Mouse (Mus musculus): ENCODE results near the gene Itm2b. TPM values are rescaled to one million over a fixed set of nuclear protein-coding genes. Genes with fewer than 3 reads are reported as not detected.

The Itm2b gene
- total and polyA plus RNA-seq, 3 experiments = 190 to 305 (median 254) TPM

- in situ Hi-C loops (cut with MboI; ENCODE audit: low pct_ligation_motif_present, low pct_unique_long_range_greater_than_20kb, low sequenced_read_pairs) (no loop called here), dilution Hi-C loops (cut with MboI; ENCODE audit: extremely low pct_ligation_motif_present, extremely low pct_unique_long_range_greater_than_20kb, low sequenced_read_pairs) (no loop called here)
- no peaks in the 10 kb centered on the region for H3K9me3 ChIP-seq (replicated peaks; ENCODE audit: low read length)
- H3K79me2 ChIP-seq (replicated peaks; ENCODE audit: control insufficient read depth, extremely low read depth, insufficient read depth, poor library complexity, severe bottlenecking) = no peaks in the 10 kb centered on the region
- no peak overlapping the region for H3K9ac ChIP-seq (ENCODE audit: insufficient read depth, low read depth)
- no peak for DNase-seq (ENCODE audit: extremely low read depth)
- no peak overlapping the region for H3K4me3 ChIP-seq (replicated peaks in 1 of 3; ENCODE audit: low read depth in 2 of 3, low read length in 2 of 3, poor library complexity in 1 of 3)
- H3K27ac ChIP-seq (ENCODE audit: insufficient read depth, low read depth) = no peak overlapping the region
- H3K36me3 ChIP-seq (replicated peaks in 1 of 2; ENCODE audit: control insufficient read depth in 1 of 2, insufficient read depth in 1 of 2, low read length in 1 of 2) = no peaks in the 10 kb centered on the region
- H3K27me3 ChIP-seq (replicated peaks) = no peaks in the 10 kb centered on the region
- no peak overlapping the region for H3K4me2 ChIP-seq (ENCODE audit: insufficient read depth, low read depth, poor library complexity, severe bottlenecking)
- no peak for TF ChIP-seq MAFK (IDR thresholded peaks at IDR 0.05; ENCODE audit: insufficient replicate concordance, low read length)
- no peak for TF ChIP-seq ZNF384 (IDR thresholded peaks at IDR 0.05; ENCODE audit: low read depth, low read length)
- TF ChIP-seq PAX5 (IDR thresholded peaks at IDR 0.05; ENCODE audit: low read length) = no peak
- no peak for TF ChIP-seq JUN (IDR thresholded peaks at IDR 0.05; ENCODE audit: insufficient read depth, low read depth, low read length)
- TF ChIP-seq MAX (IDR thresholded peaks at IDR 0.05; ENCODE audit: low read length) = no peak
- TF ChIP-seq NRF1 (IDR thresholded peaks at IDR 0.05; ENCODE audit: low read depth, low read length) = no peak
- no peak for TF ChIP-seq MYC (IDR thresholded peaks at IDR 0.05; ENCODE audit: low read depth, low read length)
- no peak for TF ChIP-seq TBP (conservative IDR thresholded peaks at IDR 0.05; ENCODE audit: low read depth, low read length)
- TF ChIP-seq RCOR1 (conservative IDR thresholded peaks at IDR 0.05; ENCODE audit: low read depth, low read length) = no peak
- TF ChIP-seq POLR2A (IDR thresholded peaks at IDR 0.05; ENCODE audit: low read depth, low read length) = no peak
- no peak for TF ChIP-seq ZC3H11A (IDR thresholded peaks at IDR 0.05; ENCODE audit: low read depth, low read length)
- no peak for TF ChIP-seq ELF1 (IDR thresholded peaks at IDR 0.05; ENCODE audit: low read depth, low read length)
- TF ChIP-seq USF1 (IDR thresholded peaks at IDR 0.05; ENCODE audit: low read depth, low read length) = no peak
- H3K4me1 ChIP-seq (ENCODE audit: control insufficient read depth in 1 of 2, insufficient read depth in 2 of 2) = peaks cover 8 to 20% of the 10 kb centered on the region in 2 experiments; a peak in 3 of 4 replicates
Observed at GRCm38 (mm10) chr14:73404016-73404415, 18.9 kb upstream of the Itm2b start.

- Histone ChIP-seq H3K4me2 (ENCODE audit: insufficient read depth, low read depth, poor library complexity, severe bottlenecking) (no peak overlapping the region), H3K27me3 (replicated peaks) (no peaks in the 10 kb centered on the region), H3K4me1 (ENCODE audit: control insufficient read depth in 1 of 2, insufficient read depth in 2 of 2) (peaks cover 8 to 19% of the 10 kb centered on the region in 2 experiments; a peak in 3 of 4 replicates), H3K36me3 (replicated peaks in 1 of 2; ENCODE audit: control insufficient read depth in 1 of 2, insufficient read depth in 1 of 2, low read length in 1 of 2) (no peaks in the 10 kb centered on the region), H3K9me3 (replicated peaks; ENCODE audit: low read length) (no peaks in the 10 kb centered on the region), H3K79me2 (replicated peaks; ENCODE audit: control insufficient read depth, extremely low read depth, insufficient read depth, poor library complexity, severe bottlenecking) (no peaks in the 10 kb centered on the region), H3K9ac (ENCODE audit: insufficient read depth, low read depth) (no peak overlapping the region), H3K4me3 (replicated peaks in 1 of 3; ENCODE audit: low read depth in 2 of 3, low read length in 2 of 3, poor library complexity in 1 of 3) (no peak overlapping the region), H3K27ac (ENCODE audit: insufficient read depth, low read depth) (no peak overlapping the region)
- dilution Hi-C loops (cut with MboI; ENCODE audit: extremely low pct_ligation_motif_present, extremely low pct_unique_long_range_greater_than_20kb, low sequenced_read_pairs) = no loop called here
- no peak for TF ChIP-seq IRF4 (IDR thresholded peaks at IDR 0.05; ENCODE audit: low read depth, low read length)
- TF ChIP-seq MYC (IDR thresholded peaks at IDR 0.05; ENCODE audit: low read depth, low read length) = no peak
- TF ChIP-seq TBP (conservative IDR thresholded peaks at IDR 0.05; ENCODE audit: low read depth, low read length) = no peak
- in situ Hi-C loops (cut with MboI; ENCODE audit: low pct_ligation_motif_present, low pct_unique_long_range_greater_than_20kb, low sequenced_read_pairs) = no loop called here
- DNase-seq (ENCODE audit: extremely low read depth) = no peak
Observed at GRCm38 (mm10) chr14:73403351-73403750, 18.3 kb upstream of the Itm2b start.

Data from CH12.LX (cell line).